Mouse (Mus musculus) ES-E14 (cell line): ENCODE measurements around the gene Olfr1436. TPM values are rescaled to one million over a fixed set of nuclear protein-coding genes. Genes with fewer than 3 reads are reported as not detected.

Experiments
- DNase-seq: peaks from one replicate; pipeline ENCODE4 v3.0.0-alpha.2; 2013; ENCODE audit warnings: low read depth, low spot score
- H3K27ac ChIP-seq: 2 replicates; pipeline ENCODE4 v1.5.1; 2012; ENCODE audit warnings: low read depth, mild to moderate bottlenecking, low read length, moderate library complexity, mixed read lengths; ENCODE audit not compliant: poor library complexity, insufficient read depth, severe bottlenecking
- H3K36me3 ChIP-seq: 2 replicates; pipeline ENCODE4 v1.6.1; 2012; ENCODE audit warnings: mild to moderate bottlenecking, low read length, moderate library complexity, mixed read lengths; ENCODE audit not compliant: control insufficient read depth, poor library complexity, insufficient read depth, severe bottlenecking
- H3K4me1 ChIP-seq, 2 experiments: fragments of 150-350 bp in 1 of 2; sonication (generic) in 1 of 2; 2 replicates each; pipeline ENCODE4 v1.6.1; 2012; ENCODE audit warnings: low read length in 2 of 2, mild to moderate bottlenecking in 1 of 2, mixed read lengths in 1 of 2; ENCODE audit not compliant: control insufficient read depth in 2 of 2, insufficient read depth in 2 of 2, poor library complexity in 1 of 2
- H3K4me3 ChIP-seq, 2 experiments: fragments of 150-350 bp in 1 of 2; sonication (generic) in 1 of 2; 2 replicates each; pipeline ENCODE4 v1.5.1; 2012; ENCODE audit warnings: low read length in 2 of 2, low read depth in 1 of 2, mild to moderate bottlenecking in 1 of 2, mixed read lengths in 1 of 2; ENCODE audit not compliant: insufficient read depth in 1 of 2, poor library complexity in 1 of 2, severe bottlenecking in 1 of 2
- H3K9ac ChIP-seq: 2 replicates; pipeline ENCODE4 v1.6.1; 2012; ENCODE audit warnings: low read depth, mild to moderate bottlenecking, low read length, mixed read lengths; ENCODE audit not compliant: poor library complexity, insufficient read depth, severe bottlenecking
- H3K9me3 ChIP-seq: fragments of 150-350 bp; sonication (generic); 2 replicates; pipeline ENCODE4 v1.6.1; 2012; ENCODE audit warnings: low read depth, mild to moderate bottlenecking, low read length; ENCODE audit not compliant: control insufficient read depth, insufficient read depth
- HCFC1 ChIP-seq: IDR thresholded peaks from 2 replicates; pipeline ENCODE4 v1.6.1; 2012; ENCODE audit warnings: low read length, inconsistent platforms, borderline replicate concordance; ENCODE audit not compliant: insufficient read depth
- in situ Hi-C, 2 experiments: fragments of 600-800 bp; cut with MboI; formaldehyde crosslinking; loops; one replicate each; pipeline ENCODE4 v1.15.1; 2025; ENCODE audit warnings: low sequenced_read_pairs in 2 of 2, inconsistent platforms in 1 of 2; ENCODE audit not compliant: unreplicated experiment in 2 of 2
- total RNA-seq: library from RNA; depleted of rRNA; stranded (reverse); fragments of 300-350 nt; gene quantifications from 2 replicates; pipeline ENCODE4 v1.2.3, GENCODE M21; 2012; rRNA removed

Gene Olfr1436
- total RNA-seq, 1 experiment: not detected

GRCm38 (mm10) chr19:12260732-12261131, 38.2 kb downstream of the Olfr1436 start, which contains the start of gene Olfr235:
Gene Olfr235, plus strand, starts transcription at chr19:12261032.
- Histone ChIP-seq H3K9ac (no peak within 1 kb of the TSS), H3K4me1 (no peaks in the 10 kb centered on the region), H3K9me3 (no peaks in the 10 kb centered on the region), H3K36me3 (no peaks in the 10 kb centered on the region), H3K4me3 (no peak within 1 kb of the TSS), H3K27ac (no peak within 1 kb of the TSS)
- no peak for DNase-seq
- TF ChIP-seq HCFC1: no peak
- in situ Hi-C loops: no loop called here

Other genes starting within 250 kb of the Olfr1436 start
- gene Olfr1424, start 236.4 kb downstream of the Olfr1436 start, total RNA-seq: not detected in 2 replicates
- gene Olfr1425, start 221.4 kb downstream of the Olfr1436 start, total RNA-seq: 0.21 TPM in 1 of 2 replicates, not detected in the other
- gene Olfr1426, start 207.1 kb downstream of the Olfr1436 start, total RNA-seq: not detected in 2 replicates
- 0.18 TPM in 1 of 2 replicates, not detected in the other for gene Olfr1427, start 195.8 kb downstream of the Olfr1436 start, total RNA-seq
- not detected in 2 replicates for gene Olfr1428, start 183.2 kb downstream of the Olfr1436 start, total RNA-seq
- gene Olfr76, start 175.9 kb downstream of the Olfr1436 start, total RNA-seq: not detected in 2 replicates
- not detected in 2 replicates for gene Olfr1555-ps1, start 129.0 kb downstream of the Olfr1436 start, total RNA-seq
- gene Olfr1431, start 98.5 kb downstream of the Olfr1436 start, total RNA-seq: 0.18 TPM in 1 of 2 replicates, not detected in the other
- gene Olfr1432, start 66.5 kb downstream of the Olfr1436 start, total RNA-seq: not detected in 2 replicates
- gene Olfr262, start 57.5 kb downstream of the Olfr1436 start, total RNA-seq: not detected in 2 replicates
- gene Olfr235, start 38.1 kb downstream of the Olfr1436 start, total RNA-seq: not detected in 2 replicates
- gene Olfr1434, start 19.3 kb downstream of the Olfr1436 start, total RNA-seq: not detected in 2 replicates
- gene Olfr1437, start 26.0 kb upstream of the Olfr1436 start, total RNA-seq: not detected in 2 replicates
- gene Olfr1438-ps1, start 36.8 kb upstream of the Olfr1436 start, total RNA-seq: not detected in 2 replicates
- gene Olfr1440, start 88.1 kb upstream of the Olfr1436 start, total RNA-seq: not detected in 2 replicates
- 0.13 TPM in 1 of 2 replicates, not detected in the other for gene Olfr1441, start 118.3 kb upstream of the Olfr1436 start, total RNA-seq
- gene Pfpl, start 128.8 kb upstream of the Olfr1436 start, total RNA-seq: not detected in 2 replicates
- 0.05 and 0.18 TPM in 2 replicates for gene Mpeg1, start 161.6 kb upstream of the Olfr1436 start, total RNA-seq
- 1.4 and 2.2 TPM in 2 replicates for gene Dtx4, start 202.3 kb upstream of the Olfr1436 start, total RNA-seq
- 7.5 and 15.0 TPM in 2 replicates for gene Fam111a, start 246.6 kb upstream of the Olfr1436 start, total RNA-seq